Mouse (Mus musculus): ENCODE measurements around the gene Hspg2. TPM values are rescaled to one million over a fixed set of nuclear protein-coding genes. Genes with fewer than 3 reads are reported as not detected.

Gene Hspg2
- polyA plus RNA-seq, 1 experiment = 5.4 TPM

GRCm38 (mm10) chr4:137473240-137473639, 4.7 kb downstream of the Hspg2 start:
- TF ChIP-seq CTCF (IDR thresholded peaks at IDR 0.05; ENCODE audit: control insufficient read depth, insufficient read depth, low read length) = no peak
- TF ChIP-seq POLR2A (IDR thresholded peaks at IDR 0.05; ENCODE audit: borderline replicate concordance, control insufficient read depth, low read depth, low read length) = no peak
- WGBS = 83% methylated on average over 8 of the region's 8 CpGs
- Histone ChIP-seq H3K4me3 (replicated peaks; ENCODE audit: control insufficient read depth, low read depth, low read length) (no peak overlapping the region), H3K4me1 (ENCODE audit: control insufficient read depth, insufficient read depth, low read length) (no peaks in the 10 kb centered on the region), H3K27ac (ENCODE audit: control insufficient read depth, insufficient read depth, low read depth, low read length, poor library complexity) (no peak overlapping the region)

GRCm38 (mm10) chr4:137473701-137474388, 5.3 kb downstream of the Hspg2 start:
- 81% methylated on average over 18 of the region's 18 CpGs for WGBS
- H3K4me1 ChIP-seq (ENCODE audit: control insufficient read depth, insufficient read depth, low read length) = no peaks in the 10 kb centered on the region
- H3K4me3 ChIP-seq (replicated peaks; ENCODE audit: control insufficient read depth, low read depth, low read length) = no peak overlapping the region
- no peak overlapping the region for H3K27ac ChIP-seq (ENCODE audit: control insufficient read depth, insufficient read depth, low read depth, low read length, poor library complexity)
- TF ChIP-seq CTCF (IDR thresholded peaks at IDR 0.05; ENCODE audit: control insufficient read depth, insufficient read depth, low read length) = no peak
- no peak for TF ChIP-seq POLR2A (IDR thresholded peaks at IDR 0.05; ENCODE audit: borderline replicate concordance, control insufficient read depth, low read depth, low read length)

- WGBS = 86% methylated on average over 7 of the region's 7 CpGs
- no peak overlapping the region for H3K27ac ChIP-seq (ENCODE audit: control insufficient read depth, insufficient read depth, low read depth, low read length, poor library complexity)
- H3K4me1 ChIP-seq (ENCODE audit: control insufficient read depth, insufficient read depth, low read length) = no peaks in the 10 kb centered on the region
- TF ChIP-seq POLR2A (IDR thresholded peaks at IDR 0.05; ENCODE audit: borderline replicate concordance, control insufficient read depth, low read depth, low read length) (no peak), CTCF (IDR thresholded peaks at IDR 0.05; ENCODE audit: control insufficient read depth, insufficient read depth, low read length) (no peak)
- H3K4me3 ChIP-seq (replicated peaks; ENCODE audit: control insufficient read depth, low read depth, low read length) = no peak overlapping the region
Measured at GRCm38 (mm10) chr4:137474694-137475093, 6.1 kb downstream of the Hspg2 start.

- no peak overlapping the region for H3K27ac ChIP-seq (ENCODE audit: control insufficient read depth, insufficient read depth, low read depth, low read length, poor library complexity)
- TF ChIP-seq POLR2A (IDR thresholded peaks at IDR 0.05; ENCODE audit: borderline replicate concordance, control insufficient read depth, low read depth, low read length) = no peak
- no peak for TF ChIP-seq CTCF (IDR thresholded peaks at IDR 0.05; ENCODE audit: control insufficient read depth, insufficient read depth, low read length)
- WGBS = 81% methylated on average over 13 of the region's 13 CpGs
- no peaks in the 10 kb centered on the region for H3K4me1 ChIP-seq (ENCODE audit: control insufficient read depth, insufficient read depth, low read length)
- H3K4me3 ChIP-seq (replicated peaks; ENCODE audit: control insufficient read depth, low read depth, low read length) = no peak overlapping the region
Measured at GRCm38 (mm10) chr4:137475271-137476050, 6.9 kb downstream of the Hspg2 start.

- TF ChIP-seq CTCF (IDR thresholded peaks at IDR 0.05; ENCODE audit: control insufficient read depth, insufficient read depth, low read length) (no peak), POLR2A (IDR thresholded peaks at IDR 0.05; ENCODE audit: borderline replicate concordance, control insufficient read depth, low read depth, low read length) (no peak)
- H3K27ac ChIP-seq (ENCODE audit: control insufficient read depth, insufficient read depth, low read depth, low read length, poor library complexity) = no peak overlapping the region
- no peaks in the 10 kb centered on the region for H3K4me1 ChIP-seq (ENCODE audit: control insufficient read depth, insufficient read depth, low read length)
- WGBS = 59% methylated on average over 10 of the region's 10 CpGs
- H3K4me3 ChIP-seq (replicated peaks; ENCODE audit: control insufficient read depth, low read depth, low read length) = no peak overlapping the region
Measured at GRCm38 (mm10) chr4:137476065-137476760, 7.6 kb downstream of the Hspg2 start.

- 50% methylated on average over 17 of the region's 17 CpGs for WGBS
- TF ChIP-seq CTCF (IDR thresholded peaks at IDR 0.05; ENCODE audit: control insufficient read depth, insufficient read depth, low read length) = no peak
- no peak for TF ChIP-seq POLR2A (IDR thresholded peaks at IDR 0.05; ENCODE audit: borderline replicate concordance, control insufficient read depth, low read depth, low read length)
- no peak overlapping the region for H3K27ac ChIP-seq (ENCODE audit: control insufficient read depth, insufficient read depth, low read depth, low read length, poor library complexity)
- no peak overlapping the region for H3K4me3 ChIP-seq (replicated peaks; ENCODE audit: control insufficient read depth, low read depth, low read length)
- no peaks in the 10 kb centered on the region for H3K4me1 ChIP-seq (ENCODE audit: control insufficient read depth, insufficient read depth, low read length)
Measured at GRCm38 (mm10) chr4:137476761-137477237, 8.2 kb downstream of the Hspg2 start.

- H3K27ac ChIP-seq (ENCODE audit: control insufficient read depth, insufficient read depth, low read depth, low read length, poor library complexity) = no peak overlapping the region
- TF ChIP-seq POLR2A (IDR thresholded peaks at IDR 0.05; ENCODE audit: borderline replicate concordance, control insufficient read depth, low read depth, low read length) (no peak), CTCF (IDR thresholded peaks at IDR 0.05; ENCODE audit: control insufficient read depth, insufficient read depth, low read length) (no peak)
- no peaks in the 10 kb centered on the region for H3K4me1 ChIP-seq (ENCODE audit: control insufficient read depth, insufficient read depth, low read length)
- WGBS = 64% methylated on average over 6 of the region's 6 CpGs
- no peak overlapping the region for H3K4me3 ChIP-seq (replicated peaks; ENCODE audit: control insufficient read depth, low read depth, low read length)
Measured at GRCm38 (mm10) chr4:137477611-137478010, 9.0 kb downstream of the Hspg2 start.

- Histone ChIP-seq H3K4me3 (replicated peaks; ENCODE audit: control insufficient read depth, low read depth, low read length) (no peak overlapping the region), H3K4me1 (ENCODE audit: control insufficient read depth, insufficient read depth, low read length) (no peaks in the 10 kb centered on the region), H3K27ac (ENCODE audit: control insufficient read depth, insufficient read depth, low read depth, low read length, poor library complexity) (no peak overlapping the region)
- TF ChIP-seq POLR2A (IDR thresholded peaks at IDR 0.05; ENCODE audit: borderline replicate concordance, control insufficient read depth, low read depth, low read length) (no peak), CTCF (IDR thresholded peaks at IDR 0.05; ENCODE audit: control insufficient read depth, insufficient read depth, low read length) (no peak)
- WGBS = 59% methylated on average over 5 of the region's 5 CpGs
Measured at GRCm38 (mm10) chr4:137478306-137478705, 9.7 kb downstream of the Hspg2 start.
